Mouse (Mus musculus) liver, embryonic 14 days (tissue): ENCODE data around the gene Mep1a. TPM values are rescaled to one million over a fixed set of nuclear protein-coding genes. Genes with fewer than 3 reads are reported as not detected.

ENCODE experiments used
- polyA plus RNA-seq: library from polyadenylated mRNA; depleted of rRNA; stranded (reverse); fragments of >200 nt; gene quantifications from 2 replicates; pipeline ENCODE4 v1.2.3, GENCODE M21; 2012; rRNA removed

Gene Mep1a
- 0.01 and 0.02 TPM in 2 replicates for polyA plus RNA-seq

GRCm38 (mm10) chr17:43502592-43502991, at the start of gene Mep1a:
Gene Mep1a (minus strand): TSS chr17:43502812.

DNA sequence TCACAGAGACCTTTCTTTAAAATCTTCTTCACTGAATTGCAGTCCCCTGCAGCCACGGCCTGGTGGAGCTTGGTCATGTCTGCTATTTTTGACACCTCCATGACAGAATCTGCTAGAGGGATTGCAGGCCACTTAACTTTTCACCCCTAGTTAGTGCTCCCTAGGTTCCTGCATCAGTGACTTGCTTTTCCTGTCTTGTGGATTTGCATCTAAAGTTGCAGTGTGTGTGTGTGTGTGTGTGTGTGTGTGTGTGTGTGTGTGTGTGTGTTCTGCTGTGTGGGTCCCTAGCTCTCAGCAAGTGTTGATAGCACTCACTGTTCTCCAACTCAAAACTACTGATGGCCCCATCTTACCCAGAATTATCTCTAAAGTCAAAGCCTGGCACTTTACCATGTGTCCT, 40.9 kb upstream of the Mep1a start, which contains the start of gene Ankrd66:
Gene Ankrd66 (minus strand): TSS at position 101 of the 400 bp plus-strand sequence.

Other genes with a start within 250 kb of the Mep1a start
- gene Adgrf1, start 232.5 kb downstream of the Mep1a start, polyA plus RNA-seq = 0.50 and 0.62 TPM in 2 replicates
- 2.1 TPM in 2 replicates for gene Adgrf5, start 142.4 kb downstream of the Mep1a start, polyA plus RNA-seq
- 0.02 TPM in 2 replicates for gene Ankrd66, start 40.8 kb upstream of the Mep1a start, polyA plus RNA-seq
- 3.9 and 4.6 TPM in 2 replicates for gene Pla2g7, start 65.3 kb upstream of the Mep1a start, polyA plus RNA-seq
- 0.10 and 0.13 TPM in 2 replicates for gene Tdrd6, start 127.5 kb upstream of the Mep1a start, polyA plus RNA-seq
- gene Slc25a27, start 164.4 kb upstream of the Mep1a start, polyA plus RNA-seq = 0.48 and 0.58 TPM in 2 replicates
- gene Cyp39a1, start 164.6 kb upstream of the Mep1a start, polyA plus RNA-seq = 1.4 and 2.2 TPM in 2 replicates